Mouse (Mus musculus) lung, postnatal 0 days (tissue): Measurements from ENCODE around the gene Gltp.

Experiments used
- CTCF ChIP-seq: IDR thresholded peaks from 2 replicates; pipeline ENCODE4 v1.5.1; 2016; ENCODE audit warnings: antibody characterized with exemption, mild to moderate bottlenecking
- EP300 ChIP-seq: IDR thresholded peaks from 2 replicates; pipeline ENCODE4 v1.6.1; 2016; ENCODE audit warnings: antibody characterized with exemption, mild to moderate bottlenecking, control low read depth

GRCm38 (mm10) chr5:114640809-114641208 lies 50.0 kb downstream of the Gltp start:
- no peak for TF ChIP-seq CTCF
- TF ChIP-seq EP300, result no peak
